Mouse (Mus musculus) urinary bladder, adult 18-20 months (tissue): ENCODE data around the gene Chaf1a.
"Not testable (repeated sequence)": the region's sequence is repeated elsewhere in the genome, so short reads cannot be mapped to it uniquely, and the experiment has no call there.

Experiments used
- DNase-seq, 2 experiments: peaks; one replicate each; pipeline ENCODE4 v3.0.0; 2022; ENCODE audit warnings: low spot score in 2 of 2, mixed read lengths in 2 of 2

Gene Chaf1a

GRCm38 (mm10) chr17:56038583-56039261 is 1.5 kb upstream of the Chaf1a start:
- DNase-seq, result no peak

DNA sequence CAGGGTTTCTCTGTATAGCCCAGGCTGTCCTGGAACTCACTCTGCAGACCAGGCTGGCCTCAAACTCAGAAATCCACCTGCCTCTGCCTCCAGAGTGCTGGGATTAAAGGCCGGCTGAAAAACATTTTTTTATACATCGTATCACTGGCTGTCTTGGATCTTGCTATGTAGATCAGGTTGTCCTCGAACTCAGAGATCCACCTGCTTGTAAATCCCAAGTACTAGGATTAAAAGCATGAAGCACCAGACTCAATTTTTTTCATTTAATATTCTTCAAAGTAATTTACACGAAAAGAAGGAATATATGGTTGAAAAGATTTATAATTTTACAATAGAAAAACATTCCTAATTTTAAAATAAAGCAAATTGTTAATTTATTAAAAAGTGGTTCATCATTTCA is 894 bp upstream of the Chaf1a start:
- no peak for DNase-seq

DNA sequence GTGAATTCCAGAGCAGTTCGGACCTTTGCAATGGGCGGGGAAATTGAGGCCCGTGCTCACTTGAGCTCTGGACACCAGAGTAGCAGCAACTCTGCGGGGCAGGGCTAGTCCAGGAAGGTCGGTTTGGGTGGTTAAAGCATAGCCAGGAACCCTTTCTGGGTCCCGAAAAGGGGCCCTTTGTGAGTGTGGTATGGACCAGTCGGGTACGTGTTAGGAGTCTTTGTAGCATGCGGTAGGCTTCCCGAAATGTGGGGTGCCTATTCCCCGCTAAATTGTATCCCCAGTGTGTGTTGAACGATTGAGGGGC is 571 bp downstream of the Chaf1a start:
- DNase-seq, result no peak

DNA sequence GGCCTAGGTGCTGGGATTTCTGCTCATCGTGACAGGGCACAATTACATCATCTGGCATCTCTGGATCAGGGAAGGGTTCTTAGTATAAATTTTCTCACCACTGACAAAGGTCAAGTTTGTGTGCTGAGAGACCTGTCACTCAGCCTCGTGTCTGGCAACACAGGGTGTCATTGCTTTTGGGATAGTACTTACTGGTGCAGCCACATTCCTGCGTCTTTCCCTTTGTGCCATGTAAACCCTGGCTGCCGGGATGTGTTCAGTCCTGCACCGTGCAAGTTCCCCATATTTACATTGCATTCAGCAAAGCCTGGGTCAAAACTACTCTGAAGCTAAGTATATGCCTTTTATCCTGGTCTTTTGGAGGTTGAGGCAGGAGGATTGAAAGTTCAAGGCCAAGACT is 11.1 kb downstream of the Chaf1a start:
- DNase-seq, result peak in 1 of 2 experiments; percentile 42

DNA sequence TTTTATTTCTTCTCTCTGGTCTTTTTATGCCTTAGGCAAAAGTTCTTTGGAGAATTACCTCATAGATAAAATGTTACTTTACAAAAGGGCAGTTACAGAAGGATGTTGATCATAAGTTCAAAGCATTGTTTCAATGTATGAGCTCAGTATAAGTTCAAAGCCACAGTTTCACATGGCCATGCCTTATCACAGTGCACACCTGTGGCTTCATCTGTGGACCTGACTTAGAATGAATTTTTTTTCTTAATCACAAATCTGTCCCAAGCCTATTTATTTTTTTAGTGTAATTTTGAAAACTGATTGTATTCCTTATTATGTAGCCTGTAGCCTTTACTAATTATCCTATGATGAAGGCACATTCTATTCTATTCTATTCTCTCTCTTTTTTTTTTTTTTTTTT is 14.7 kb downstream of the Chaf1a start:
- DNase-seq, result no peak

DNA sequence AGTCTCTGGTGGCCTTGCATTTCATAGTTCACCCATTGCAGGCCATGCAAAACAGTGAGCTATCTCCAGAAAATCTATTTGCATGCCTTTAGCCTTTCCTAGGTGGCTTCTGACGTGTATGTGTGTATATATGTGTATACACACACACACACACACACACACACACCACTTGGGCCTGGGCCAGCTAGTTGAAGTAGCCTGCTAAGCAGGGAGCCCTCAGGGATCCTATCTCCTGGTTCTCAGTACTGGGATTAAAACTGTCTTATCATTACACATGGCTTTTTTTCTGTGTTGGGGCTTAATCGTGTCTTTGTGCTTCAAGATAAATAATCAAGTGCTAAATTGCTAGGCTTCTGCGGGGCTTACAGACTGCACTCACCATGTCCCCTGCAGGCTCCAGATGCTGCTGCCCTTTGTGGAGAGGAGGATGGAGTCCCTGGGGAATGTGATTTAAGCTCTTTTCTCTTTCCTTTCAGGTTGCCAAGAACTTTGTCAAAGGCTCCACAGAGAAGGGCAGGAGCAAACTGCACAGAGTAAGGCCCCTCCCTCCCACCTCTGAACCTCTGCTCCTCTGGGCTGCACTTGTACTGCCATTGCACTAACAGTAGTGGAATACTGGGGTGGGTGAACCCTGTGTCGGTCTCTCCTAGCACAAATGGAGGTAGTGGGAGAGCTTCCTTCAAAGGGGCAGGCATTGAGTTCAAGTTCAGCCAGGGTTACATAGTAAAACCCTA is 15.9 kb downstream of the Chaf1a start:
- no peak for DNase-seq

GRCm38 (mm10) chr17:56057381-56058120 is 17.3 kb downstream of the Chaf1a start:
- DNase-seq, result no peak

DNA sequence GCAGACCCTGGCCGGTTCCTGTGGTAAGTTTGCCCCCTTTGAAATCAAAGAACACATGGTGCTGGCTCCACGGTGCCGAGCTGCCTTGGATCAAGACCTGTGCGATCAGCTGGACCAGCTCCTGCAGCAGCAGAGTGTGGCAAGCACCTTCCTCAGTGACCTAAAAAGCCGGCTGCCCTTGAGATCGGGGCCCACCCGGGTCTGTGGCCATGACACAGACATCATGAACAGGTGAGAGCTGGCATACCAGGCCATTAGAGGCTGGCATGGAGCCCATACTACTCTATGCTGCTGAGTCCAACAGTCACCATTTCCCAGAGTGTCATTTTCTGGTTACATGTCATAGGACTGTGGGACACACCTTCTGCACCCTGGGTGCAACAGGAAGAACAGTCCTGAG is 21.8 kb downstream of the Chaf1a start:
- no peak for DNase-seq

GRCm38 (mm10) chr17:56065715-56066114 is 25.5 kb downstream of the Chaf1a start:
- DNase-seq, result not testable (repeated sequence)

GRCm38 (mm10) chr17:56066451-56066850 is 26.2 kb downstream of the Chaf1a start:
- no peak for DNase-seq

GRCm38 (mm10) chr17:56069066-56069465 is 28.8 kb downstream of the Chaf1a start:
- no peak for DNase-seq

DNA sequence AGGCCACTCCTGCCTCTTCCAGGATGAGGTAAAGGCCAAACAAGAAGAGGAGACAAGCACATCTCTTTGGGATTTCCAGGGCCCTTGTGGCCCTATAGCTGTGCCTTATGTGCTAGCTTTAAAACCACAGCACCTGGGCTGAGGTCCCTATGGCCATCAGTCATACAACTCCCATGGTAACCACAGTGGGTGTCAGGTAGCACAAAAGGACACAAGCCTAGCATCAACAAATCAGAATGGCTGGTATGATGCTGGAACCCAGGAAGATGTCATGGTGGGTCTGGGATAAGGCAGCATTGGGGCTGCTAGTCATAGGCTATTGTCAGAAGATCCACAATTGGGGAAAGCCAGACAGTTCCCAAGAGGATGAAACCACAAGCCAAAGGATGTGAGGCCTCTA is 30.9 kb downstream of the Chaf1a start:
- DNase-seq, result no peak

- DNase-seq, result no peak
Measured at GRCm38 (mm10) chr17:56072243-56072642, 32.0 kb downstream of the Chaf1a start.

DNA sequence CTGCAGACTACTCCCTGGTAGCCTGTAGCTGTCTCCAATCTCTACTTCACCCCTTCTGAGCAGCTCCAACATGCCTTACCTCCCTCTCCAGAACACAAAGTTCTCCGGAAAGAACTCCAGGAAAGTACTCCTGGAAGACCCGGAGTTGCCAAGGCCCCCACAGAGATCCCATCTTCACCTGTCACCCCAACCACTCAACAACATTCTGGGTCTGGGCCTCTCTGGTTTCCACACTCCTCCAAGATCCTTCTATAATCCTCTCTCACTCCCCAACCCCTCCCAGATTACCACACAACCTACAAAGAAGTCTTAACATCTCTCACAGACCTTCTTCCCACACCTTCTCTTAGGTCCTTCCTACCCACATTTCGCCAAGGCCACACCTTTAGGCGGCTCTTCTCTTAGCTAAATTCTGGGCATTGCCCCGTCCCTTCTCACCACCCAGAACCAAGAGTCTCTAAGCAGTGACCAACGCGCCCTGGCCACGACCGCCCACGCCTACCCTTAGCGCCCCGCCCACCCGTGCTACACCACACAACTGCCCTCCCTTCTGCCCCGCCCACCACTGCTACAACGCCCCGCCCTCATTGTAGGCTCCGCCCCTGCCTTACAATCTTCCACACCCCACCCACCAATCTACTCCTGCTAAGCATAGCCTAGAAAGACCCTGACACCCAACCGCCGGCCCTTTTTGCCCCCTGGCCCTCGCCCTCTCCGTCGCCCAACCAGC is 34.0 kb downstream of the Chaf1a start:
- DNase-seq, result peak; percentile 82 to 91

DNA sequence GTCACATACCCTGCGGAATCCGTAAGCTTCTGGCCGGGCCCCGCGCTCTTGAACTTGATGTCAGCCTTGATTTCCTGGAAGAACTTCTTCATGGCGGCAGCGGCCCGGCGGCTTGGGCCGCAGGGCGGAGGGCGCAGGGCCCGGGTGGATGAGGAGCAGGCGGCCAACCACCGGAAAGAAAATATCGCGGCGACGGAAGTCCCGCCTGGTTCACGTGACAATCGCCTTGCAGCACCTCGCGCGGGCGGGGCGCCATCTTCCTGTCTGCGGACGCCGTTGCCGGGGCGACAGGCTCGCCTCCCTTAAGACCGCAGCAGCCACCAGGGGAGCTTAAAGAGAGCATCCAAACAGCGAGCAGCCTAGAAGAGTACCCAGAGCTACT is 34.6 kb downstream of the Chaf1a start, which contains the start of gene Ubxn6:
Ubxn6 (minus strand) TSS at position 202 of the 382 bp plus-strand sequence.
- DNase-seq, result peak; percentile 91 to 93

- no peak for DNase-seq
Measured at GRCm38 (mm10) chr17:56077523-56077922, 37.3 kb downstream of the Chaf1a start.

DNA sequence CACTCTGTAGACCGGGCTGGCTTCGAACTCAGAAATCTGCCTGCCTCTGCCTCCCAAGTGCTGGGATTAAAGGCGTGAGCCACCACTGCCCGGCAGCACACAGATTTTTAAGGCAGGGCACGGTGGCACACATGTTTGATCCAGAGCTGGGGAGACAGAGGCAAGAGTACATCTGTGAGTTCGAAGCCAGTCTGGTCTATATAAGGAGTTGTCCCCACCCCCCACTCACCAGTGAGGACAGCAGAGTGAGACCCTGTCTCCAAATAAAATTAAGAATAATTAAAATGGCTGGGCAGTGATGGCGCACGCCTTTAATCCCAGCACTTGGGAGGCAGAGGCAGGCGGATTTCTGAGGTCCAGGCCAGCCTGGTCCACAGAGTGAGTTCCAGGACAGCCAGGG is 38.1 kb downstream of the Chaf1a start:
- not testable (repeated sequence) for DNase-seq

GRCm38 (mm10) chr17:56078880-56079795 is 38.9 kb downstream of the Chaf1a start, which contains the start of gene Hdgfl2:
Gene Hdgfl2, plus strand, starts transcription at chr17:56079634.
- peak; percentile 92 to 100 for DNase-seq

DNA sequence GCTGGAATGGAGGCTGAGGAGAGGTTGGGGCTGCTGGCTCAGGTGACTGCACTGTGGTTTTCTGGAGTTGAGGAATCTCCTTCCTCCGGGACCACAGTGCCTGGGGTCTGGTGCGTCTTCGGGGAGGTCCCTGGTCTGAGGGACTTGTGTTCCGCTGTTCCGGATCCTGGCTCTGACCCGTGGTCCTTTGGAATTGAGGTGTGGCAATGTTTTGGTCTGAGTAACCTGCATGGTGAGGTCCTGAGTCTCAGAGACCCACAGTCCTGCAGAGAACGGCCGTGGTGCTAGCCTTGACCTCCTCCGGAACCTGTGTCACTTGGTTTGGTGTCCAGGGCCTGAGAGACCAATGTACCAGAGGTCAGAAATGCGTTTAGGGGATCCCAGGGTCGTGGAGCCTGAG is 39.7 kb downstream of the Chaf1a start:
- DNase-seq, result no peak

DNA sequence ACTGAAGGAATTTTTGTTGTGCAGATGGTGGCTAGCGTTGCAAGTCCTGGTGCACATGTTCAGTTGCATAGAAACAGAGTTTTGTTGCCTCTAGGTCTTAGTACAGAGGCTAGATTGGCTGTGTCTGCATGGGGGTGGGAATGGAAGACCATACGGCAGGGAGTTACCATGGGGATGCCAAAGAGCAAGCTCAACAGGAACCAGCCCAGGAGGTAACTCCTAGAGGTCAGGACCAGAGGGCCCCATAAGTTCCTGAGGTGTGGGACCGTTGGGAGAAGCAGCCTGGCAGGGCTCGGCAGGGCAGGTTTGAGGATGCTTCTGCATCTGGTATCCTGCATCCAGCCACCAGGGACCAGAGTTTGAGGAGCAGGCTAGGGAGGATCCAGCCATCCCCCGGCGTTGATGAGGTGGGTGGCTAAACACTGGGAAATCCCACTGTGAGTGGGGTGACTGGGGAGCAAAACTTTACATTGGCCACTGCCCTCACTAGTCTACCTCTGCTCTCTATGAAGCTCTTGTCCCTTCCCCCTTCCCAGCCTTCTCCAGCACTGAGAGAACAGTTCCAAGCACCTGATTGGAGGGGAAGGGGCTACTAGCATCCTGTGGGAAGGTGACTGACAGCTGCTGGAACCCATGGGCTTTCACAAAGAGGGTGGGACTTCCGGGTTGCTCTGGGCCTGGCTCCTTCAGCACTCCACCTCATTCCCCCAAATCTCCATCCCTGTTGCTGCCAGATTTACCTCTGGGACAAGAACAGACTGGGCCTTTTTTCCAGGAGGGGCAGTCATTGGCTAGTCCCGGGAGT is 40.7 kb downstream of the Chaf1a start:
- DNase-seq, result no peak
